Mouse (Mus musculus): Measurements from ENCODE around the gene Ddx19b. TPM values are rescaled to one million over a fixed set of nuclear protein-coding genes. Genes with fewer than 3 reads are reported as not detected.
"Not testable (repeated sequence)": the region's sequence is repeated elsewhere in the genome, so short reads cannot be mapped to it uniquely, and the experiment has no call there.

Ddx19b gene
- total RNA-seq, 2 experiments from 2014 or later = 24.4 to 27.4 TPM

GRCm38 (mm10) chr8:111042546-111042945, 11.0 kb upstream of the Ddx19b start:
- no peak for DNase-seq (ENCODE audit: low spot score in 2 of 2)
- intact Hi-C loops (cut with DNase I) = no loop called here

GRCm38 (mm10) chr8:111036591-111036990, 5.0 kb upstream of the Ddx19b start:
- intact Hi-C loops (cut with DNase I) = no loop called here
- no peak for DNase-seq (ENCODE audit: low spot score in 2 of 2)

- DNase-seq (ENCODE audit: low spot score in 2 of 2) = no peak
- intact Hi-C loops (cut with DNase I) = no loop called here
Observed at GRCm38 (mm10) chr8:111034276-111034675, 2.7 kb upstream of the Ddx19b start.

DNA sequence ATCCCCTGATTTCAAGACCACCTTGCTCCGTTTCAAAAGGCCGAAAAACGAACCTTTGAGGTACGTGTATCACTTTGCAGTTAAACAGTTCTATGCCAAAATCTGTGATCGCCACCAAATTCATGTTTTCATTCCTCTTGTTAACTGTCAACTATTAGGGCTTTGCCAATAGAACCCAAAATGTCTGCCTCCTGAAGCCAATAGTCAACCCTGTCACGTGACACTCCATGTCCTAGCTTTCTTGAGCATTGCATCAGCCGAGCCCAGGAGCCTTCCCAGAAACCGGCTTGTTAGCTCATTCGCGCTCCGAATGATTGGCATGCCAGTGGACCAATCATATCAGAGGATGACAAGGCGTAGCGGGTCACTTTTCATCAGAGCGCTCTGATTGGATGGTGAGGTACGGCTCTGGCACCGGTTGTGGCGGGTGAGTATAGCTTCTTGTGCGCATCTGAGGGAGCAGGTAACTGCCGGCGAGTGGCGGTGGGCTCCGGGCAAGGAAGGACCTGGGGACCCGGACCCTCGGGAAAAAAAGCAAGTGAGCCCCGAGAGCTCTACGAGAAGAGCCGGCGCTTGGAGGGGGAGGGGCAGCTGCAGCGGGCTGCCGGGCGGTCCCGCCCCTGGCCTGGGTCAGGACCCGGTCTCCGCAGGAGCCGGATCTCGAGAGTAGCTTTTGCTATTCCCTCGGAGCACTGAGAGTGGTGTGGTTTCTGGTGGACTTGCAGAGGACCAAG, 2.1 kb upstream of the Ddx19b start:
- intact Hi-C loops (cut with DNase I) = no loop called here
- peak; percentile 100 for DNase-seq (ENCODE audit: low spot score in 2 of 2)

DNA sequence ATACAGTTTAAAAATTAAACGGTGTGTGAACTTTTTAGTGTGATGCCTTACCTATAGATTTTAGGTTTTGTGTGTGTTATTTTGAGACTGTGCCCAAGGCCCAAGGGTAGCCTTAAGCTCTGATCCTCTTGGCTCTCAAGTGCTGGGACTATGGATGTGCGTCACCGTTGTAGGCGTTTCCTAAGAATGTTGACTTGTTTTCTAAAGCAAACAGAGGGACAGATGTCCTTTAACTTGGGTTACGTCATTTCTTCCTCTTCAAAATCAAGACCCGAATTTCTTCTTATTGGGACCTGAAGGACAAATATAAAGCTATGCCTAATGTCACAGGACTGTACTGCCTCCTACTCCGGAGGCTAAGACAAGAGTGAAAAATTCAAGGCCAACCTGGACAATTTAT, 1.4 kb upstream of the Ddx19b start, which contains the start of gene Aars:
TSS of gene Aars (plus strand) at position 229 of the 400 bp plus-strand sequence.
- DNase-seq (ENCODE audit: low spot score in 2 of 2) = no peak
- intact Hi-C loops (cut with DNase I) = no loop called here

DNA sequence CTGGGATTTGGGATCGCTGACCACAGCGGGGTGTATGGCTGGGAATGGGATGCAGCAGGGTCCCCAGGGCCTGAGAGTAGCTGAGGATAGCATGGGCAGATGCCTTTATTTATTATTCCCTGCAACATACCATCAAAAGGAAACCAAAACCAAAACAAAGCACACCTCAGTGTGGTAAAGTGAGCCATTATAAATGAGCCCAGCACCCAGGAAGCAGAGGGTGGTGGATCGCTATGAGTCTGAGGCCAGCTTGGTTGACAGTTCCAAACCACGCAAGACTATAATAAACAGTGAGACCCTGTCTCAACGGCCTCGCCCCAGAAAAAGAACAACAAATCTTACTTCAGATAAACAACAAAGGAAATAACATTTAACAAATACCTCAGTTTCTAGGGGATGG, 1.5 kb downstream of the Ddx19b start:
- intact Hi-C loops (cut with DNase I) = no loop called here
- DNase-seq (ENCODE audit: low spot score in 2 of 2) = no peak

DNA sequence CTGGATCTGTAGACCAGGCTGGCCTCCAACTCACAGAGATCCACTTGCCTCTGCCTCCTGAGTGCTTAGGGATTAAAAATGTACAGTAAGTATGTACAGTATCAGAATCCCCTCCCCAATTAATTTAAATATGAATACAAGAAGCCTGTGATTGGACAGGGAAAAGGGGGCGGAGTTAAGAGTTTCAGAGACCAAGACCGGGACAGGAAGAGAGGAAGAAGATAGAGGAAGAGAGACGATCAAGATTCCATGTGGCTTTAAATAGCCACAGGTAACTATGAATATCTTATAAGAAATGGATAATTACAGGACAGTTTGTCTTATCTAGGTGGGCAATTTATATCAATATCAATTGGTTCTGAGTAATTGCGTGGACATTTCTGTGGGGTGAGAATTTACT, 2.0 kb downstream of the Ddx19b start:
- intact Hi-C loops (cut with DNase I) = no loop called here
- DNase-seq (ENCODE audit: low spot score in 2 of 2) = no peak

GRCm38 (mm10) chr8:111027391-111027937, 4.1 kb downstream of the Ddx19b start:
- intact Hi-C loops (cut with DNase I) = loop anchor here (1.0 kb wide), 1 partner anchor 30 kb away; the partner anchor contains the start of gene Ddx19a

DNA sequence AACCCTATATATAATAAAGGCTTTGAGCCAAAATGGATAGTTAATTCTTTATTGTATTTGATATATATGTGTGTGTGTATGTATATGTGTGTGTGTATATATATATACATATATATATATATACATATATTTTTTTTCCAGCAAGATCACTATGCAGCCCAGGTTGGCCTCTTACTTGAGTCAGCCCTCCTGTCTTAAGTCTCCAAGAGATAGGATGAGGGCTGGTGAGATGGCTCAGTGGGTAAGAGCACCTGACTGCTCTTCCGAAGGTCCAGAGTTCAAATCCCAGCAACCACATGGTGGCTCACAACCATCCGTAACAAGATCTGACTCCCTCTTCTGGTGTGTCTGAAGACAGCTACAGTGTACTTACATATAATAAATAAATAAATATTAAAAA, 4.9 kb downstream of the Ddx19b start:
- DNase-seq (ENCODE audit: low spot score in 2 of 2) = not testable (repeated sequence)
- intact Hi-C loops (cut with DNase I) = loop anchor here (1.0 kb wide), 1 partner anchor 29 kb away; the partner anchor contains the start of gene Ddx19a

More at GRCm38 (mm10) chr8:111027391-111027937, 4.1 kb downstream of the Ddx19b start:
- peak; percentile 92 to 96 for DNase-seq (ENCODE audit: low spot score in 2 of 2)

- intact Hi-C loops (cut with DNase I); DNase-seq (ENCODE audit: low spot score in 2 of 2): not testable (repeated sequence)
Observed at GRCm38 (mm10) chr8:111010230-111010991, 21.1 kb downstream of the Ddx19b start.

DNA sequence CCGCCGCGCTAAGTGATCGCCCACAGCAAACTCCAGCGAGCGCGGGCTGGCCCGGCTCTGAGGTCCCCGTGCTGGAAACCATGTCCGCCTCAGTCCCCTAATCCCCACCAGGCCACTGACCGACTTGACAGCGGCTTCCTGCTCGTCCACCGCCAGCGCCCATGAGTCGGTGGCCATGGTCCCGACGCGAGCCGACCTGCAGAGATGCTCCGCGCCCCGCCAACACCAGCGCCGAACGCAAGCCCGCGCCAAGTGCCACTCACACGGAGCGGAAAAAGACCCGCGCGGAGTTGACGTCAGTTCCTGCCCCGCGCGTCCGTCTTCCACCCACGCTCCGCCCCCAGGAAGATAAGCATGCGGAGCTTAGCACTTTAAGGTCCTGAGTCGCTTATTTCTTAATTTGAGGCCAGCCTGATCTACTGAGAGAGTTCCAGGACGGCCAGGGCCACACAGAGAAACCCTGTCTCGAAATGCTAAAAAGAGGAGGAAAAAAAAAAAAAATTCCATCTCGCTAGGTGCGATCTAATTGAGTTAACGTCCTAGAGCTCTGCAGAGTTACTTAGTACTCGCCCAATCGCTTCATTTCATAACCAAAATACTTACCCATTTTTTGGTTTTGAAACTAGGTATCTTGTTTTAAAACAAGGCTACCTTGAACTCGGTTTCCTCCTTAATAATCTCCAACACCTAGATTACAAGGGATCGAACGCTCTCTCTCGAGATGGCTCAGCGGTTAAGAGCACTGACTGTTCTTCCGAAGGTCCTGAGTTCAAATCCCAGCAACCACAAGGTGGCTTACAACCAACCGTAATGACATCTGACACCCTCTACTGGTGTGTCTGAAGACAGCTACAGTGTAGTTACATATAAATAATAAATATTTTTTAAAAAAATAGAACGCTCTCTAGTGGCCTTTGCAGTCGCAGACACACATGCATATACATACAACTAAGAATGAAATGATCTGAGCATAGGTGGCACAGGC, 33.7 kb downstream of the Ddx19b start, which contains the start of gene Ddx19a:
TSS of gene Ddx19a (minus strand) at position 254 of the 985 bp plus-strand sequence.
- intact Hi-C loops (cut with DNase I) = loop anchor here (1.0 to 5.0 kb wide), 3 partner anchors 29 to 152 kb away; partner anchors contain the start of genes Clec18a, Cog4, Pdpr and Sf3b3
- DNase-seq (ENCODE audit: low spot score in 2 of 2) = peak; percentile 92 to 95

GRCm38 (mm10) chr8:110996641-110997430, 34.7 kb downstream of the Ddx19b start:
- DNase-seq (ENCODE audit: low spot score in 2 of 2) = no peak
- intact Hi-C loops (cut with DNase I) = loop anchor here (1.0 to 5.0 kb wide), 3 partner anchors 30 to 151 kb away; partner anchors contain the start of genes Clec18a, Cog4, Pdpr and Sf3b3

- no peak for DNase-seq (ENCODE audit: low spot score in 2 of 2)
- intact Hi-C loops (cut with DNase I) = no loop called here
Observed at GRCm38 (mm10) chr8:110990017-110990416, 41.5 kb downstream of the Ddx19b start.

DNA sequence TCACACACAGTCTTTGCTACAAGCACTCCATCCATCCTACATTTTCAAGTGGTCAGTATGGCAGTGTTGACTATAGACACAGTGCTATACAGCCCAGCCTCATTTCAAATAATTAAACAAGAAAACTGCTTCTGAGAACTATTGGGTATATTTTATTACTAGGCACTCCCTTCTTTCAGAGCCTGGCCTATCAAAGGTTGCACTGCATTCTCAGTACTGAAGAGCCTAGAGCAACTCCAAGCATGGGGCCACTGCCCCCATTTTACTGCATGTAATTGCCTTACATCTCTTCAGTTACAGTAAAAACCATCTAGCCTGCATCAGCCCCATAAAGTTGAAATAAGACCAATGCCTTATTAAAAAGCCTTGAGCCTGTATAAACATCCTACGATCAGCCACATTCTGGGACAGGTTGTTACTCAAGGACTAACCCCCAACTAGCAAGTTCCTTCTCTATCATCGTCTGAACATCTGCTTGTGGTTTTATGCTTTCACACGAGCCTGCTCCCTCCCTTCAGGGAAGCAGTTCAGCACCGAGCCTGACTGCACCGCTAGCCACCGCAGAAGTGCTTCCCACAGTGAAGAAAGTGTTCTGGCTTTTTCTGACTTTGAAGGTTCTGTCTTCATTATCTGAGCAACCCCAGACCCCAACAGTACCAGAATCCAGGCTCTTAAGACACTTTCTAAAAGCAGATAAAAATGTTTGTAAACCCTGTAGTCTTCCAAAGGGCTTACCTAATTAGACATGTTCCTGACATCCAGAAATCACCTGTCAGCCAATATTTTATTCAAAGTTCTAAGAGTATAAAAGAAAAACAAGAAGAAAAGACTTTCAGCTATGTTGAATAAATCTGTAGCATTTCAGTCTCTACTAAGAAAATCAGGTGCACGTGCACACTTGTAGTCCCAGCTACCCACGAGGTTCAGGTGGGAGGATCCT, 43.5 kb downstream of the Ddx19b start:
- DNase-seq (ENCODE audit: low spot score in 2 of 2) = no peak
- intact Hi-C loops (cut with DNase I) = no loop called here

DNA sequence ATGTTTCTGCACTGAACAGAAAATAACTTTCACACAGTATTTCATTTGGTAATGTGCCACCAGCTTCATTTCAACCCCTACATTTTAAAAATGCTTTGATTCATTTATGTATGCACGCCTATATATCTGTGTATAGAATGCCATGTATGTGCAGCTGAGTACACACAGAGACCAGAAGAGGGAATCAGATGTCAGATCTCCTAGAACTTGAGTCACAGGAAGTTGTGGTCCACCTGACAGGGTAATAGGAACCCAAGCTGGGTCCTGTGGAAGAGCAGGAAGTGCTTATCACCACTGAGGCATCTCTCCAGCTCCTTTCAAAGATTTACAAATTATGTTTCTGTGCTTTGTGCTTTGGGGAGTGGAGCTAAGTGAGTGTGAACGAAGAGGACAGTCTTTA, 50.2 kb downstream of the Ddx19b start:
- intact Hi-C loops (cut with DNase I) = loop anchor here (5.0 kb wide), 1 partner anchor 124 kb away; no protein-coding TSS in a partner anchor
- no peak for DNase-seq (ENCODE audit: low spot score in 2 of 2)

GRCm38 (mm10) chr8:110977987-110978386, 53.6 kb downstream of the Ddx19b start:
- intact Hi-C loops (cut with DNase I); DNase-seq (ENCODE audit: low spot score in 2 of 2): not testable (repeated sequence)

DNA sequence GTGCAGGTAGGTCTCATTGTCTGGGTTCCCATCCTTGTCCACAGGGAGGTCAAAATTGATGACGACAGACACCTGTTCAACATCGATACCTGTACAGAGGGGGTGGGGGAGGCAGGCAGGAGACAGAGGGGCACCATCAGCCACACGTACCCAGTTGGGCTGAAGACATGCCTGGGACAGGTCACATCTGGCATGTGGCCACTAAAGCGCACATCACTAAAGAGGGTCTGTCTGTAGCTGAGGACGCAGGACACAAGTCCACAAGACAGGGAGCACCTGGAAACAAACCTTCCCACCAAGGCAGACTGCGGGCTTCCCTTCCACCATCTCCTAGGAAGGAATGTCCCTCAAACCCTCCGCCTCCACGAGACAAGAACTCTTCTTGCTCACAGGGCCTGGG, 55.0 kb downstream of the Ddx19b start:
- intact Hi-C loops (cut with DNase I); DNase-seq (ENCODE audit: low spot score in 2 of 2): not testable (repeated sequence)

Data from left cerebral cortex, postnatal 25 days (tissue).